Mouse (Mus musculus) liver, adult 2 months (tissue): Measurements from ENCODE around the gene Uspl1.

ENCODE experiments used
- CTCF ChIP-seq: fragments of 200-500 bp; IDR thresholded peaks from 2 replicates; pipeline ENCODE4 v1.5.1; 2011; ENCODE audit warnings: low read depth, low read length, control low read depth
- POLR2A ChIP-seq: fragments of 200-500 bp; IDR thresholded peaks from 2 replicates; pipeline ENCODE4 v1.6.1; 2011; ENCODE audit warnings: low read length, control low read depth; ENCODE audit not compliant: insufficient read depth; ENCODE audit errors: extremely low read depth

DNA sequence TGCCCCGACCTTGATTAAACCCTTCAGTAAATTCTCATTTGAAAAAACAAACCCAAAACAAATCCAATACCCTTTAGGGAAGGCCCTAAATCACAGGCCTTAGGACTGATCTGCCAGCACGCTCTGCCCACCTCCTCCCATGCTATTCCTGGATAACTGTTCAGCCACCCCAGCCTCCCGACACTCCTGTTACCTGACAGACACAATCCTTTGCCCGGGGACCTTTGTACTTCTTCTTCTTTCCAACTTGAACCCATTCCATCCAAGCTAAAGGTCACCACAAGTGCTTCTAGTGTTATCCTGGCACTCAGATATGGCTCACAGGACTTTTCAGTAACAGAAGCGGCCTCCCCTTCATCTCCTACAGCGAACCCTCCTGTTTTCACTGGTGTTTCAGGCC, 25.1 kb upstream of the Uspl1 start:
- TF ChIP-seq CTCF, result no peak
- no peak for TF ChIP-seq POLR2A
